Mouse (Mus musculus): ENCODE results near the gene Psd.

Psd gene

GRCm38 (mm10) chr19:46321101-46321943 lies 5.6 kb downstream of the Psd start:
- peak; percentile 94 for DNase-seq (ENCODE audit: low read depth, low spot score)

DNA sequence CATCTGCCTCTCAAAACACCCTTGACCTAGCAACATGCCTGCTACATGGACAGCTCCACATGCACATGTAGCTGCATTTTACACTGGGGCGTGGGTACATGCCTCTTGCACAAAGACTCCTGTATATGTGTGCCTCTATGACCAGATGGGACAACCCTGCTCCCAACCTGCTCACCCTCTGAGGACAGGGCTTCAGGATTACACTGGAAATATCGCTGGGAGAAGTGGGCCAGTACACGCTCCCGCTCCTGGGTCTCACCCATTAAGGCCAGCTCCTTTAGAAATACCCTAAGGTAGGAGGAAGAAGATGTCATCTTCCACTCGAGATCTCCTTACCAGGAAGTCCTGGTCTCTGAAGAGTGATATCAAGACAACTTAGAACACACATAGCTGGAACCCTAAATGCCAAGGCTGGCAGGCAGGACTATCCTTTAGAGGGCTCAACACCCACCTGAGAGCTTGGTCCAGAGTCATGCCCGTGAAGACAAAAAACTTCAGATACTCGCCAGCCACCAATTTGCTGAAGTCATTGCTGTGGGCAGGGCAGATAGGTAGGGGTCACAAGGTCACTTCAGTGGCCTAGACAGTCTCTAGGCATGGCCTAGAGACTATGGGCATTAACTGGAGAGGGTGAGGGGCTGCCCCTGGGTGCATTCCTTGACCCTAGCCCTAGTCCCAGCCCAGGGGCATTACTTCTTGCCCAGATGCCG lies 6.7 kb downstream of the Psd start:
- no peak for DNase-seq (ENCODE audit: low read depth, low spot score)

DNA sequence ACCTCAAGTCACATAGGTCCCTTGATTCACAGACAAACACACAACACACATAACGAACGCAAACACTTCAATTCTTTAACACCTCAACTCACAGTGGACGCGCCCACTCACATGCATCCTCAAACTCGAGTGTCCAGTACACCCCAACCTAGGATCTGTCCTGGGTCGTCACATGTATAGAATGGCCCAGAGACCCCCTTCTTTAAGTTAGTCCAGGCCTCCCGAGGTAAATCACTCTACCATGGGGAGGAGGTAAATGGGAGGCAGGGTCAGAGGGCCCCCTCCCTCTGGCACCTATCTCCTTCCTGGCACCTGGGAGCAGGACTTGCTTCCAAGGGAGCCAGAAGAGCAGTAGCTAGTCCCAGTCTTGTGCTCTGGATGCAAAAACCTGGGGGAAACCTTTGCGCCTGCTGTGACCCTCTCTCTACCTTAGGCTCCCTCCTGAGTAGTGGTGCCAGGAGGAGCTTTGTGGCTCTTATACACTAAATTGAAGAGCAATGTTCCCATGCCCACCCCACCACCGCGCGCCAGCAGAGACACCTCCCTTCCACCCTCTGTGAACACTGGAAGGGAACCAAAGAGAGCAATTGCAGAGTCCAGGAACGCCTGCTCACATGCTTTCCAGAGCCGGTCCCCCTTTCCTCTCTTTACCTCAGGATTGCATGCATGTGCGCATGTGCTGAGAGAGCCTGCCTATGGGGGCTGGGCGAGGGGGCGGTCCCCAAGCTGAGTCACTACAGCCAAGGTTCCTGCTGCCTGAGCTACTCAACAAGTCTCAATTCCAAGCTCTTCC lies 8.2 kb downstream of the Psd start:
- DNase-seq (ENCODE audit: low read depth, low spot score) = peak; percentile 96

DNA sequence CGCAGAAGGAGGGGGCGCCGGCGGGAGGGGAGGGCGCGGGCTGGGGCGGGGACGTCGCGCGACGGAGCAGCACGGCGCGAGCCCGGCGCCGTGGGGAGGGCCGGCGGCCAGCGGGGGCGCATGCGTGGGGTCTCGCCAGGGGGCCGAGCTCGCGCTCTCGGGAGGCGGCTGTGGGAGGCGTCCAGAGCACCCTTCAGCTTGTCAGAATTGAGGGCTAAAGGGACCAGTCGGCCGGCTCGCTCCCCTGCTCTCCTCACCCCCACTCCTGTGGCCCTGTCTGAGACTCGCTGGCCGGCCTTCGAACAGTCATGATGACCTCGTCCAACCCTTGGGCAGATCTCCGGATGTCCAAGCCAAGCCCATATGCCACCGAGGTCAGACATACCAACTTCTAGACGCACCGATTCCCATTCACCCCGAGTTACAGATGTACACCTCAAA lies 8.9 kb downstream of the Psd start:
- peak; percentile 71 for DNase-seq (ENCODE audit: low read depth, low spot score)

- no peak for DNase-seq (ENCODE audit: low read depth, low spot score)
These were observed 9.4 kb downstream of the Psd start for GRCm38 (mm10) chr19:46317546-46317885.

GRCm38 (mm10) chr19:46316846-46317545 lies 10.0 kb downstream of the Psd start:
- peak; percentile 90 for DNase-seq (ENCODE audit: low read depth, low spot score)

DNA sequence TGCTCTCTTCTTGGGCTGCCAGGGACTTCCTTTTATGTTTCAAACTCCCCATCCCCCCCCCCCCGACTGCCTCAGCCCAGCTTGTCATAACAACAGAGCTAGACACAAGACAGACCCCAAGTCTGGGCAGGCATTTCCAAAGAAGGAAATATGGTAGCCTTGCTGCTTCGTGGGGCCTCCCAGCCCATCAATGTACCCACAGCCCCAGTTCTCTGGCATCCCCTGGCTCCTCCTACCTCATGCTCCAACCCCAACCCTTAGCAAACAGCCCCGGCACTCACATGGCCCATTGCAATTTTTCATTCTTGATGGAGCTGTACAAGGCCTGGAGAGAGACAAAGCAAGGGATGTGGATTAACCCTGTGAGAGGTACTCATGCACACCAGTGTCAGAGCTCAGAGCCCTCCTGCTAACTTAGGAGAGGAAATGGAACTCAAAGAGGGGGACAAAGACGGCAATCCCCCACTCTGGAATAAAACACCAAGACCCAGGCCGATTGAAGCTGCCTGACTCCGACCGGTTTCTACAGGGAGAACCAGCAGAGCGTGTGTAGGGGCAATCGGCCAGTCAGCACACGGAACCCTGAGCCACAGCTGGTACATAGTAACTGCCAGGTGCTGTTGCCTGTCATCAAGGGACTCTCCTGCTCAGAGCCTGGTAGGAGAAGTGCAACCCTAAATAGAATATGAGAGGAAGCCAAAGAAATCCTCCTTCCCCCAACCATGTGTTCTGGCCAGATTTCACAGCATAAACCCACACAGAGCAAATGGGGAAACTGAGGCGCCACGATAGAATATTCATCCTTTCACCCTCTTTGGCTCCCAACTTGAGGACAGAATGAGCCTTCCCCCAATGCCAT lies 11.0 kb downstream of the Psd start:
- peak; percentile 54 for DNase-seq (ENCODE audit: low read depth, low spot score)

GRCm38 (mm10) chr19:46314872-46315742 lies 11.8 kb downstream of the Psd start:
- peak; percentile 67 for DNase-seq (ENCODE audit: low read depth, low spot score)

DNA sequence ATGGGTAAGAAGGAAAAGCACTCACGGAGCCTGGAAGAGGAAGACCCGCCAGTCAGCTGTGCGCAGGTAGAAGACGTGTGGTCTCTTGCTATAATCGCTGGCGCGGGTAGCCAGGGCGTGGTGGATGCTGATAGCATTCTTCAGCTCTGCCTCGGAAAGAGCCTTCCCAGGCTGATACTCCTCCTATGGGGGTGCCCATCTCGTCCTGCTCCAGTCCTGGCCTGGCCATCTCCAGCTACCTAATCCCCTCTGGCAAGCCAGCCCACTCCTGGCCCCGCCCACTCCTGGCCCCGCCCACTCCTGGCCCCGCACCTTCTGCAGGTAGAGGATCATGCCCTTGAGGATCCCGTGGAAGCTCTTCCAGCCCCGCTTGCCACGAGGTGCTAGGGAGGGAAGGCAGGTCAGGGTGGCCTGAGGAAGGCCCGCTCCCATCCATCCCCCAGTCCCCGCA lies 12.8 kb downstream of the Psd start:
- DNase-seq (ENCODE audit: low read depth, low spot score) = no peak

- no peak for DNase-seq (ENCODE audit: low read depth, low spot score)
These were observed 13.4 kb downstream of the Psd start for GRCm38 (mm10) chr19:46313591-46313990.

DNA sequence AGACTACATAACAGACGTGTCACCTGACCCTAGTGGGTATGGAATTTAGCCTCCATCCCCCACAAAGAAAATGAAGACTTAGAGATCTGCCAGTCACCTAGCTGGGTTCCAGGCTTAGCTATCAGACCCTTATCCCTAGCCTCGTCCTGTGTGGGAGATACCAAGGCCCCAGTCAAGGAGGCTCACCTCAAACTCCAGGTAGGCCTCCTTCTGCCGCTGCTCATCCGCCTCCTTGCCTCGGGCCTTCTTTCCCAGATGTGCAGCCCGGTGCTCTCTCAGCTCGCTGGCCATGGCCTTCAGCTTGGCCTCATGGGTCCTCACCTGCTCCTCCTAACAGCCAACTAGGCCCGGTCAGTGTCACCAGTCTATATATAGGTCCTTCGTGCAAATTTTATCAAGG lies 13.8 kb downstream of the Psd start:
- no peak for DNase-seq (ENCODE audit: low read depth, low spot score)

GRCm38 (mm10) chr19:46312566-46312965 lies 14.4 kb downstream of the Psd start:
- DNase-seq (ENCODE audit: low read depth, low spot score) = no peak

DNA sequence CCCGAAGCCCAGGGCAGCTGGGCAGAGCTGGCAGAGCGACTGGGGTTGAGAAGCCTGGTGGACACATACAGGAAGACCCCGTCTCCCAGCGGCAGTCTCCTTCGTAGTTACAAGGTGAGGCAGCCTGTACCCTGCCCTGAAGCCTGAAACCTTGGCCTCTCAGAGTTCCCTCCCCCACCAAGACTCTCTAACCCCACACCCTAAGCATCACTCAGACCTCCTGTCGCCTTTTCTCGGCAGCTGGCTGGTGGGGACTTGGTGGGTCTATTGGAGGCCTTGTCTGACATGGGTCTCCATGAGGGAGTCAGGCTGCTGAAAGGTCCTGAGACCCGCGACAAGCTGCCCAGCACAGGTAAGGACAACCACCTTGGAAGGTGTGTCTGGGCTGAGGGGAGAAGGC lies 15.6 kb downstream of the Psd start:
- no peak for DNase-seq (ENCODE audit: low read depth, low spot score)

- no peak for DNase-seq (ENCODE audit: low read depth, low spot score)
These were observed 16.6 kb downstream of the Psd start for GRCm38 (mm10) chr19:46310312-46310865.

GRCm38 (mm10) chr19:46309651-46310305 lies 17.2 kb downstream of the Psd start:
- no peak for DNase-seq (ENCODE audit: low read depth, low spot score)

DNA sequence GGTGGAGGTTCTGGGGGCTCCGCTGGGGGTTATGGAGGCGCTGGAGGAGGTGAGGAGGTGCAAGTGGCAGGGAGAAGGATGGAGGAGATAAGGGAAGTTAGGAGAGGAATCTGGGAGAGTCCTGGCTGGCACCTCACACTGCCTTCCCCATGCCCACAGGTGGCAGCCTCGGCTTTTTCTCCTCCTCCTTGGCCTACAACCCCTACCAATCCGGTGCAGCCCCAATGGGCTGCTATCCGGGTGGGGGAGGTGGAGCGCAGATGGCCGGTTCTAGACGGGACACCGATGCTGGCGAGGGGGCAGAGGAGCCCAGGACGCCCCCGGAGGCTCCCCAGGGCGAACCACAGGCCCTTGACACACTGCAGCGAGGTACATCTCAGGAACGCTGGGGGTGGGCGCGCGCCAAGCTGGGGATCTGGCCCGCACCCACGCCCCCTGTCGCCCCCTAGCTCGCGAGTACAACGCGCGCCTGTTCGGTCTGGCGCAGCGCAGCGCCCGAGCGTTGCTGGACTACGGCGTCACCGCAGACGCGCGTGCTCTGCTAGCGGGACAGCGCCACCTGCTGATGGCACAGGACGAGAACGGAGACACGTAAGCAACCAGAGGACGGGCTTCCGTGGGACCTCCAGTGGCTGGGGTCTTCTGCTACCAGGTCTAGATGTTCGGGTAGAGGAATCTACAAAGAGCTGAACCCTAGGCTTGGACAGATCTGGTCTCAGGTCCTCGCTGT lies 18.1 kb downstream of the Psd start:
- DNase-seq (ENCODE audit: low read depth, low spot score) = peak; percentile 96

GRCm38 (mm10) chr19:46308303-46308702 lies 18.7 kb downstream of the Psd start:
- no peak for DNase-seq (ENCODE audit: low read depth, low spot score)

DNA sequence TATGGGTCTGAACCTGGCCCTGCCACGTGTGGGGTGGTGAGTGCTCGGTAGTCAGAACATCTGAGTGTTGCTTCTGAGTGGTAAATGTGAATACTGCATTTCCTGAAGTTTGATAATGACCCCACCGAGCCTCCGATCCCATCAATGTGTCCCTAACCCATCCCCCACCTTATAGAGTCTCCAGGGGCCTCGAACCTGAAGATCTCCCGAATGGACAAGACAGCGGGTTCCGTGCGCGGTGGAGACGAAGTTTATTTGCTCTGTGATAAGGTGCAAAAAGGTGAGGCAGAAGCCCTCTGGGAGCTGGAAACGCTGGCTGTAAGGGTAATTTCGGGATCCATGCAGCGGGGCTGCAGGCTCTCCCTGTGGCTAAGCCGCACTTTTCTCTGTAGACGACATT lies 19.2 kb downstream of the Psd start:
- no peak for DNase-seq (ENCODE audit: low read depth, low spot score)
